Comparison of ENCODE assay signal across 8 mouse cellular contexts in the genomic region with DNA sequence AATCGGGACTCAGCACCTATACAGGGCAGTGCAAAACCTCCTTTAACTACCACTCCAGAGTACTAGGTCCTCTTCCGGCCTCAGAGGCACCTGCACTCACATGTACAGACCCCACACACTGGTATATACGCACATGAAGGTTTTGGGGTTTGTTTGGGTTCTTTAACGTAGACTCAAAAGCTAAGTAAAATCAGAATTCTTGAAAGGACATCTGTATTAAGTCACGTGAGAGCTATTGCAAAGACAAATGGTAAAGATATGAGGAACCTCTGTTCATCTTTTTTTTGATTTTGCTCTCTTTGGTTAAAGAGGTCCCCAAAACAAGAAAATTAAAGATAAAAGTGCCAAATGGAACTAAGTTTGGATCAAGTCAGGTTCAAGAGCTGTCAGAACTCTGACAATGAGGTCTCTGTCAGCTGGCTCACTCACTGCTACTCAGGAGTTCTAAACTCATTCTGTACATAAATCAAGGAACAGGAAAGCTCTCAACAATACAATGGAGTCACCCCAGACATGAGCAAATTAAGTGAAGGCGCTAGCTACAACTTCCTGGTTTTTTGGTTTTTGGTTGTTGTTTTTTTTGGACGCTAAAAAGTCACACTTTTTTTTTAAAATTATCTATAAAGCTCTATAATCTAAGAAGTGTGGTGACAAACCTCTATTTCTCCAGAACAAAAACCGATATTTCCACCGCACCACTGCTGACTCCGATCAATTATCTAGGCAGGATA. TPM values are rescaled to one million over a fixed set of nuclear protein-coding genes. Genes with fewer than 3 reads are reported as not detected.
DNase-seq lines count a peak whose midpoint lies in the region; ATAC-seq and TF ChIP-seq lines count a peak whose summit lies in the region.

No protein-coding gene starts in this region.

- peak overlapping the region; percentile 63 for H3K4me3 ChIP-seq in cerebellum, adult 2 months (replicated peaks; ENCODE audit: insufficient read depth, low read depth, low read length)
- H3K4me3 ChIP-seq in limb, embryonic 14.5 days (replicated peaks; ENCODE audit: low read length): peak overlapping the region; percentile 92
- peak overlapping the region; percentile 95 for H3K4me3 ChIP-seq in stomach, embryonic 16.5 days (replicated peaks; ENCODE audit: low read length)

- H3K4me1 ChIP-seq in cerebellum, adult 2 months (ENCODE audit: control insufficient read depth, insufficient read depth, low read length): no peaks in the 10 kb centered on the region
- peaks cover 7% of the 10 kb centered on the region for H3K4me1 ChIP-seq in limb, embryonic 14.5 days (ENCODE audit: control insufficient read depth, insufficient read depth, low read length)
- peaks cover 11% of the 10 kb centered on the region for H3K4me1 ChIP-seq in stomach, embryonic 16.5 days (ENCODE audit: control insufficient read depth, insufficient read depth, low read length)

- peak overlapping the region; percentile 65 for H3K4me2 ChIP-seq in limb, embryonic 14.5 days (replicated peaks; ENCODE audit: low read depth, low read length, severe bottlenecking)
- H3K4me2 ChIP-seq in stomach, embryonic 16.5 days (ENCODE audit: low read depth, low read length): peak overlapping the region; percentile 66

- no peaks in the 10 kb centered on the region for H3K27me3 ChIP-seq in cerebellum, adult 2 months (ENCODE audit: control insufficient read depth, insufficient read depth, low read length)
- no peaks in the 10 kb centered on the region for H3K27me3 ChIP-seq in limb, embryonic 14.5 days (ENCODE audit: control insufficient read depth, insufficient read depth, low read length)
- H3K27me3 ChIP-seq in stomach, embryonic 16.5 days (ENCODE audit: control insufficient read depth, insufficient read depth, low read length): no peaks in the 10 kb centered on the region

- no peak for TF ChIP-seq POLR2A in cerebellum, adult 2 months (IDR thresholded peaks at IDR 0.05; ENCODE audit: borderline replicate concordance, insufficient read depth, low read length)
- no peak for TF ChIP-seq POLR2A in limb, embryonic 14.5 days (IDR thresholded peaks at IDR 0.05; ENCODE audit: borderline replicate concordance, extremely low read depth, insufficient read depth, insufficient read length)

- ATAC-seq in limb, embryonic 14.5 days (ENCODE audit: low FRiP score, low read depth): no peak
- no peak for ATAC-seq in stomach, embryonic 16.5 days (ENCODE audit: insufficient read depth, low FRiP score)

- H3K9me3 ChIP-seq in limb, embryonic 14.5 days (ENCODE audit: control insufficient read depth, low read length): no peaks in the 10 kb centered on the region
- no peaks in the 10 kb centered on the region for H3K9me3 ChIP-seq in stomach, embryonic 16.5 days (replicated peaks; ENCODE audit: control insufficient read depth, low read length)

- H3K27ac ChIP-seq in cerebellum, adult 2 months (ENCODE audit: insufficient read depth, low read length): no peak overlapping the region
- peak overlapping the region; percentile 98; the same call in 1 of the 2 replicates for H3K27ac ChIP-seq in limb, embryonic 14.5 days (replicated peaks; ENCODE audit: low read depth, low read length)
- H3K27ac ChIP-seq in stomach, embryonic 16.5 days (ENCODE audit: low read length): peak overlapping the region; percentile 98

- 0 out of 2 replicates have a peak, but pooled peaks cover 5% of the 10 kb centered on the region for H3K36me3 ChIP-seq in limb, embryonic 14.5 days (ENCODE audit: control insufficient read depth, insufficient read depth, low read length)
- H3K36me3 ChIP-seq in stomach, embryonic 16.5 days (ENCODE audit: control insufficient read depth, insufficient read depth, low read length): no peaks in the 10 kb centered on the region

- H3K9ac ChIP-seq in limb, embryonic 14.5 days (ENCODE audit: low read depth, low read length, severe bottlenecking): peak overlapping the region; percentile 98
- H3K9ac ChIP-seq in stomach, embryonic 16.5 days (ENCODE audit: low read length): peak overlapping the region; percentile 98

- WGBS in cerebellum, adult 2 months: 31% methylated on average over 10 of the region's 10 CpGs
- WGBS in limb, embryonic 14.5 days: 41% methylated on average over 10 of the region's 10 CpGs
- 31% methylated on average over 10 of the region's 10 CpGs for WGBS in stomach, embryonic 16.5 days

- TF ChIP-seq CTCF in cerebellum, adult 2 months (IDR thresholded peaks at IDR 0.05; ENCODE audit: borderline replicate concordance, insufficient read depth, low read depth, low read length): no peak

- DNase-seq in cerebellum, adult 2 months: no peak
- DNase-seq in cerebellum, postnatal 4 days (ENCODE audit: low spot score in 2 of 2): no peak
- DNase-seq in thymus, postnatal 0 days (ENCODE audit: low spot score): peak; percentile 40
- DNase-seq in thymus, adult 18-20 months: no peak
- no peak for DNase-seq in limb, embryonic 14.5 days (ENCODE audit: low spot score)
- no peak for DNase-seq in urinary bladder, postnatal 25 days (ENCODE audit: low spot score)
- no peak for DNase-seq in adrenal gland, postnatal 4 days (ENCODE audit: low spot score in 2 of 2)

RNA-seq across cellular contexts. Expression of a gene that starts 1.1 kb away (rescaled TPM):
- polyA plus RNA-seq in cerebellum, adult 2 months (2012; rRNA removed): 30.1 and 32.2 TPM in 2 replicates
- polyA plus RNA-seq in thymus, postnatal 0 days (2015; fragmentation: Nextera tagmentation; extraction: Ambion mirVana): 18.6 and 21.6 TPM in 2 replicates
- polyA plus RNA-seq in limb, embryonic 14.5 days (2012; rRNA removed): 38.8 and 48.7 TPM in 2 replicates
- polyA plus RNA-seq in limb, embryonic 14.5 days (2014; fragmentation: Nextera tagmentation; extraction: Ambion mirVana): 25.3 and 29.9 TPM in 2 replicates
- polyA plus RNA-seq in stomach, embryonic 16.5 days (2015; fragmentation: Nextera tagmentation; extraction: Ambion mirVana): 20.2 and 20.6 TPM in 2 replicates
- 10 to 100 TPM; 41.1 to 44.1 TPM for total RNA-seq in adrenal gland, postnatal 4 days (2021)

RNA-seq across cellular contexts. Expression of a gene that starts 40.1 kb away (rescaled TPM):
- 51.4 and 52.7 TPM in 2 replicates for polyA plus RNA-seq in cerebellum, adult 2 months (2012; rRNA removed)
- 44.9 and 52.3 TPM in 2 replicates for polyA plus RNA-seq in thymus, postnatal 0 days (2015; fragmentation: Nextera tagmentation; extraction: Ambion mirVana)
- 33.9 and 52.8 TPM in 2 replicates for polyA plus RNA-seq in limb, embryonic 14.5 days (2012; rRNA removed)
- 49.8 and 52.3 TPM in 2 replicates for polyA plus RNA-seq in limb, embryonic 14.5 days (2014; fragmentation: Nextera tagmentation; extraction: Ambion mirVana)
- polyA plus RNA-seq in stomach, embryonic 16.5 days (2015; fragmentation: Nextera tagmentation; extraction: Ambion mirVana): 47.1 and 49.6 TPM in 2 replicates
- total RNA-seq in adrenal gland, postnatal 4 days (2021): 10 to 100 TPM; 37.7 to 44.2 TPM
